In the genomic region with DNA sequence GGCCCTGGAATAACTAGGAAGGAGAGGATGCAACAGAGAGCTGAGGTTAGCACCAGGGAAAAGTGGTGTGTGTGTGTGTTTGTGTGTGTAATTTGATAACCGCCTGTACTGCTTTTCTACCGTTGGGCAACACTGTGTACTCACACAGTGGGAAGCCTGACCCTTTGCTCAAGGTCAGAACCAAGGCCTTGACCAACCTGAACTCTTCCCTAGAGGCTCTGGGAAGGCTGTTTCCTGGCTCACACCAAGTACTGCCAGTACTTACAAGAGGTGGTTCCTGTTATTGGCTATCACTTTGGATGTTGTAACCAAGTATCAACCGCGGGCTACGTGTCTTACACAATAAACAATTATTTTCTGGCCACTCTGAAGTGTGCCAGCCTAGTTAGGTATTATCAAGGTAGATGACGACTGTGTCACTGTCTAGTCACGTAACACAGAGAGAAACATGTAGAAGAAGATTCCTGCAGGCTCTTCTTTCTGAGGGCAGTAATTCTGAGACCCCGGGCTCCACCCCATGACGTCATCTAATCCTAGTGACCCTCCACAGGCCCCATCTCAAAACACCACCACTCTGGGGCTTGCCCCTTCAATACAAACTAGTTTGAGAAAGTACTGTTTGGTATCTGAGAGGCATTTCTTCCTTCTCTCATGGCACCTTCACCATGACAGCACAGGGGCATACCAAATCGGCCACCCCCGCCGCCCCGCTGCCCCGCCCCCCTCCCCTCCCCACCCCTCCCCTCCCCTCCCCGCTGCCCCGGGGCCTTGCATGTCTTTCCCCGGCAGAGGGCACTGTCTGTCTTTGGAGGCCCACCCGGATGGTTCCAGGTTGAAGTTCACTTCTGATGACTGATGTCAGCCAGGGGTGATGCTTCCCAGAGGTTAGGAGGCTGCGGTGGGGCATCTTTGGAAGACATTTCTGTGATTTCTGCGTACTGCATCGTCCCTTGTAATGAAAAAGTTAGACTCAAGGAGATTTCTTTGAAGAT, we compare ENCODE assay signal across 8 mouse cellular contexts.
DNase-seq lines count a peak whose midpoint lies in the region; ATAC-seq and TF ChIP-seq lines count a peak whose summit lies in the region.

No protein-coding gene starts in this region.

- TF ChIP-seq CTCF in layer of hippocampus, adult 2 months (conservative IDR thresholded peaks at IDR 0.05): no peak

- H3K9ac ChIP-seq in kidney, embryonic 14.5 days (ENCODE audit: low read depth, low read length): no peak overlapping the region
- H3K9ac ChIP-seq in stomach, embryonic 15.5 days: no peak overlapping the region

- H3K27ac ChIP-seq in layer of hippocampus, adult 2 months: peak overlapping the region; percentile 46; the same call in 1 of the 2 replicates
- no peak overlapping the region for H3K27ac ChIP-seq in kidney, embryonic 14.5 days (ENCODE audit: low read depth, low read length)
- H3K27ac ChIP-seq in stomach, embryonic 15.5 days: no peak overlapping the region

- no peak overlapping the region for H3K4me3 ChIP-seq in layer of hippocampus, adult 2 months
- H3K4me3 ChIP-seq in kidney, embryonic 14.5 days (ENCODE audit: low read length): peak overlapping the region; percentile 6; the same call in 1 of the 2 replicates
- no peak overlapping the region for H3K4me3 ChIP-seq in stomach, embryonic 15.5 days (replicated peaks)

- no peaks in the 10 kb centered on the region for H3K4me1 ChIP-seq in kidney, embryonic 14.5 days (ENCODE audit: control insufficient read depth, insufficient read depth, low read length)
- H3K4me1 ChIP-seq in stomach, embryonic 15.5 days: 0 out of 2 replicates have a peak, but pooled peaks cover 3% of the 10 kb centered on the region

- H3K9me3 ChIP-seq in kidney, embryonic 14.5 days (ENCODE audit: control insufficient read depth, low read length): peaks cover 4% of the 10 kb centered on the region; the same call in 1 of the 2 replicates
- H3K9me3 ChIP-seq in stomach, embryonic 15.5 days: no peaks in the 10 kb centered on the region

- ATAC-seq in kidney, embryonic 14.5 days (ENCODE audit: low FRiP score, low TSS enrichment): peak; percentile 65; the same call in 1 of the 2 replicates
- ATAC-seq in stomach, embryonic 15.5 days (ENCODE audit: insufficient read depth, low FRiP score, low read depth): peak; percentile 36; the same call in 1 of the 2 replicates

- no peak overlapping the region; the same call in 1 of the 2 replicates for H3K4me2 ChIP-seq in kidney, embryonic 14.5 days (replicated peaks; ENCODE audit: low read depth, low read length)
- H3K4me2 ChIP-seq in stomach, embryonic 15.5 days: no peak overlapping the region

- 34% methylated on average over 19 of the region's 21 CpGs for WGBS in kidney, embryonic 14.5 days
- WGBS in stomach, embryonic 15.5 days: 41% methylated on average over 15 of the region's 21 CpGs

- no peaks in the 10 kb centered on the region for H3K36me3 ChIP-seq in kidney, embryonic 14.5 days (ENCODE audit: control insufficient read depth, insufficient read depth, low read length)
- H3K36me3 ChIP-seq in stomach, embryonic 15.5 days: no peaks in the 10 kb centered on the region

- DNase-seq in layer of hippocampus, adult 2 months (ENCODE audit: low spot score in 2 of 2): no peak
- no peak for DNase-seq in layer of hippocampus, postnatal 14 days (ENCODE audit: low spot score in 2 of 2)
- peak; percentile 41 to 50 for DNase-seq in adrenal gland, postnatal 36 days
- peak; percentile 88 for DNase-seq in gonadal fat pad, adult 2 months (ENCODE audit: low read depth)
- peak; percentile 43 for DNase-seq in lung, postnatal 14 days
- no peak for DNase-seq in urinary bladder, postnatal 10 days (ENCODE audit: low spot score)

- H3K27me3 ChIP-seq in kidney, embryonic 14.5 days (ENCODE audit: control insufficient read depth, insufficient read depth, low read length): no peaks in the 10 kb centered on the region
- H3K27me3 ChIP-seq in stomach, embryonic 15.5 days (replicated peaks): no peaks in the 10 kb centered on the region

Comparison
In these comparisons a context has a peak if more than half of its experiments do, and no peak if none do; other contexts are left out.
1. DNase-seq: peak in adrenal gland, postnatal 36 days (2 of 2), gonadal fat pad, adult 2 months (single experiment) and lung, postnatal 14 days (single experiment); none in layer of hippocampus, adult 2 months (0 of 2), layer of hippocampus, postnatal 14 days (0 of 2) and urinary bladder, postnatal 10 days (single experiment).